Mouse (Mus musculus): ENCODE measurements around the gene Pilrb1.

- no peak for TF ChIP-seq POLR2A (IDR thresholded peaks at IDR 0.05; ENCODE audit: control insufficient read depth, extremely low read depth, insufficient read depth, low read length, poor library complexity)
- no peak for TF ChIP-seq CTCF (IDR thresholded peaks at IDR 0.05; ENCODE audit: borderline replicate concordance, control insufficient read depth, extremely low read depth, insufficient read depth, low read length, poor library complexity)
Observed at GRCm38 (mm10) chr5:137808316-137808715, 49.6 kb downstream of the Pilrb1 start.
